Mouse (Mus musculus) CH12.LX (cell line): ENCODE measurements around the gene Uggt1. TPM values are rescaled to one million over a fixed set of nuclear protein-coding genes. Genes with fewer than 3 reads are reported as not detected.

Experiments used
- DNase-seq: peaks from one replicate; pipeline ENCODE4 v3.0.0-alpha.2; 2013; ENCODE audit errors: extremely low read depth
- H3K27ac ChIP-seq: 2 replicates; pipeline ENCODE4 v1.5.1; 2012; ENCODE audit warnings: low read depth, mild to moderate bottlenecking, control low read depth, moderate library complexity; ENCODE audit not compliant: insufficient read depth
- H3K27me3 ChIP-seq: replicated peaks from 2 replicates; pipeline ENCODE3; 2012; ENCODE audit warnings: inconsistent platforms
- H3K36me3 ChIP-seq, 2 experiments: replicated peaks in 1 of 2; 2 replicates each; pipeline versions ENCODE3 to v1.6.1; 2012; ENCODE audit warnings: inconsistent platforms in 1 of 2, low read length in 1 of 2, mild to moderate bottlenecking in 1 of 2, mixed read lengths in 1 of 2, moderate library complexity in 1 of 2; ENCODE audit not compliant: control insufficient read depth in 1 of 2, insufficient read depth in 1 of 2
- H3K4me1 ChIP-seq, 2 experiments: 2 replicates each; pipeline ENCODE4 v1.6.1; 2012; ENCODE audit warnings: inconsistent platforms in 1 of 2, moderate library complexity in 1 of 2; ENCODE audit not compliant: insufficient read depth in 2 of 2, control insufficient read depth in 1 of 2
- H3K4me2 ChIP-seq: 2 replicates; pipeline ENCODE4 v1.6.1; 2012; ENCODE audit warnings: low read depth, mild to moderate bottlenecking, control low read depth; ENCODE audit not compliant: poor library complexity, insufficient read depth, severe bottlenecking
- H3K4me3 ChIP-seq, 3 experiments: fragments of 150-350 bp in 1 of 3; sonication (generic) in 1 of 3; replicated peaks in 1 of 3; 2 replicates each; pipeline versions ENCODE3 to v1.5.1; 2011 to 2012; ENCODE audit warnings: low read depth in 2 of 3, low read length in 2 of 3, mild to moderate bottlenecking in 2 of 3, moderate library complexity in 2 of 3, control low read depth in 1 of 3, improper control_type of control experiment in 1 of 3, inconsistent platforms in 1 of 3, mixed read lengths in 1 of 3; ENCODE audit not compliant: poor library complexity in 1 of 3
- H3K79me2 ChIP-seq: replicated peaks from 2 replicates; pipeline ENCODE4 v1.6.1; 2012; ENCODE audit warnings: mild to moderate bottlenecking, moderate library complexity; ENCODE audit not compliant: control insufficient read depth, poor library complexity, insufficient read depth, severe bottlenecking; ENCODE audit errors: extremely low read depth
- H3K9ac ChIP-seq: 2 replicates; pipeline ENCODE4 v1.6.1; 2012; ENCODE audit warnings: low read depth, mild to moderate bottlenecking, control low read depth, moderate library complexity; ENCODE audit not compliant: insufficient read depth
- H3K9me3 ChIP-seq: replicated peaks from 2 replicates; pipeline ENCODE3; 2012; ENCODE audit warnings: low read length, inconsistent platforms, mixed read lengths
- CTCF ChIP-seq, 2 experiments: IDR thresholded peaks in 1 of 2; conservative IDR thresholded peaks in 1 of 2; 2 replicates each; pipeline ENCODE4 v1.5.1; 2011 to 2012; ENCODE audit warnings: low read depth in 2 of 2, low read length in 2 of 2, improper control_type of control experiment in 1 of 2, inconsistent platforms in 1 of 2, mild to moderate bottlenecking in 1 of 2, moderate library complexity in 1 of 2
- E2F4 ChIP-seq: IDR thresholded peaks from 2 replicates; pipeline ENCODE4 v1.6.1; 2011; ENCODE audit warnings: low read depth, low read length, improper control_type of control experiment; ENCODE audit not compliant: insufficient replicate concordance
- EP300 ChIP-seq: IDR thresholded peaks from 2 replicates; pipeline ENCODE4 v1.6.1; 2011; ENCODE audit warnings: low read length, improper control_type of control experiment
- HCFC1 ChIP-seq: IDR thresholded peaks from 2 replicates; pipeline ENCODE4 v1.6.1; 2012; ENCODE audit warnings: low read depth, mild to moderate bottlenecking, inconsistent platforms, low read length, improper control_type of control experiment
- IRF4 ChIP-seq: IDR thresholded peaks from 2 replicates; pipeline ENCODE4 v1.6.1; 2014; ENCODE audit warnings: low read depth, mild to moderate bottlenecking, inconsistent platforms, low read length, improper control_type of control experiment
- MAFK ChIP-seq: IDR thresholded peaks from 2 replicates; pipeline ENCODE4 v1.6.1; 2011; ENCODE audit warnings: low read length, improper control_type of control experiment; ENCODE audit not compliant: insufficient replicate concordance
- NRF1 ChIP-seq: IDR thresholded peaks from 2 replicates; pipeline ENCODE4 v1.6.1; 2014; ENCODE audit warnings: low read depth, mild to moderate bottlenecking, inconsistent platforms, low read length, improper control_type of control experiment, moderate library complexity
- RAD21 ChIP-seq: IDR thresholded peaks from 2 replicates; pipeline ENCODE4 v1.6.1; 2011; ENCODE audit warnings: low read depth, mild to moderate bottlenecking, low read length, improper control_type of control experiment, moderate library complexity
- SMC3 ChIP-seq: IDR thresholded peaks from 2 replicates; pipeline ENCODE4 v1.6.1; 2011; ENCODE audit warnings: low read depth, low read length, improper control_type of control experiment
- TCF12 ChIP-seq: IDR thresholded peaks from 2 replicates; pipeline ENCODE4 v1.6.1; 2014; ENCODE audit warnings: low read depth, mild to moderate bottlenecking, inconsistent platforms, low read length, improper control_type of control experiment
- ZMIZ1 ChIP-seq: IDR thresholded peaks from 2 replicates; pipeline ENCODE4 v1.6.1; 2012; ENCODE audit warnings: low read depth, mild to moderate bottlenecking, inconsistent platforms, low read length, improper control_type of control experiment
- ZNF384 ChIP-seq: IDR thresholded peaks from 2 replicates; pipeline ENCODE4 v1.6.1; 2012; ENCODE audit warnings: low read depth, low read length, improper control_type of control experiment, inconsistent platforms
- dilution Hi-C: fragments of 300-500 bp; cut with MboI; formaldehyde crosslinking; loops from 2 replicates; pipeline ENCODE4 v1.14.3; 2020; ENCODE audit warnings: low sequenced_read_pairs; ENCODE audit not compliant: extremely low pct_unique_long_range_greater_than_20kb, extremely low pct_ligation_motif_present
- in situ Hi-C: fragments of 300-500 bp; cut with MboI; formaldehyde crosslinking; loops from 3 replicates; pipeline ENCODE4 v1.14.3; 2019; ENCODE audit warnings: low sequenced_read_pairs, low pct_ligation_motif_present, low pct_unique_long_range_greater_than_20kb, mixed read lengths
- polyA plus RNA-seq: library from polyadenylated mRNA; unstranded; fragments of >175 nt; gene quantifications from 2 replicates; pipeline ENCODE4 v1.2.1, GENCODE M21; 2012; ENCODE audit warnings: low read depth; ENCODE audit not compliant: insufficient read length
- total RNA-seq, 2 experiments: library from RNA; depleted of rRNA; stranded (reverse); fragments of 300-350 nt in 1 of 2; fragments of >200 nt in 1 of 2; gene quantifications; 2 replicates each; pipeline ENCODE4 v1.2.3; 2012 to 2014

Uggt1 gene
- total and polyA plus RNA-seq, 3 experiments = 35.3 to 41.2 (median 39.5) TPM

GRCm38 (mm10) chr1:36257276-36257675 lies 12.8 kb upstream of the Uggt1 start:
- H3K4me1 ChIP-seq = peaks cover 11 to 35% of the 10 kb centered on the region in 2 experiments
- in situ Hi-C loops = loop anchor here (25.0 kb wide), 1 partner anchor 420 kb away; no protein-coding TSS in a partner anchor
- peaks cover 28% of the 10 kb centered on the region for H3K9me3 ChIP-seq
- no peak overlapping the region for H3K4me2 ChIP-seq
- H3K27me3 ChIP-seq = peaks cover 9% of the 10 kb centered on the region
- DNase-seq = no peak
- H3K36me3 ChIP-seq = no peaks in the 10 kb centered on the region
- H3K79me2 ChIP-seq = no peaks in the 10 kb centered on the region
- TF ChIP-seq E2F4 (no peak), NRF1 (no peak), ZMIZ1 (no peak), ZNF384 (no peak), RAD21 (no peak), IRF4 (no peak), EP300 (no peak)
- H3K27ac ChIP-seq = no peak overlapping the region
- no peak overlapping the region for H3K9ac ChIP-seq
- no peak overlapping the region for H3K4me3 ChIP-seq
- dilution Hi-C loops = no loop called here

GRCm38 (mm10) chr1:36255871-36256640 lies 11.5 kb upstream of the Uggt1 start:
- no peak; the same call in 1 of the 2 replicates for TF ChIP-seq SMC3
- TF ChIP-seq TCF12 = no peak
- no peak for TF ChIP-seq HCFC1
- peak; percentile 16 for TF ChIP-seq RAD21
- TF ChIP-seq MAFK = no peak
- TF ChIP-seq CTCF (conservative IDR thresholded peaks at IDR 0.05 in 1 of 2, IDR thresholded peaks at IDR 0.05 in 1 of 2; ENCODE audit: low read depth in 2 of 2, low read length in 2 of 2) = peak in 1 of 2 experiments; percentile 31; a peak in 2 of 4 replicates
- Histone ChIP-seq H3K79me2 (no peaks in the 10 kb centered on the region), H3K27me3 (peaks cover 7% of the 10 kb centered on the region), H3K27ac (no peak overlapping the region), H3K4me2 (no peak overlapping the region), H3K9me3 (peaks cover 28% of the 10 kb centered on the region), H3K4me1 (peaks cover 10 to 34% of the 10 kb centered on the region in 2 experiments), H3K36me3 (no peaks in the 10 kb centered on the region), H3K9ac (no peak overlapping the region), H3K4me3 (no peak overlapping the region)
- no peak for DNase-seq
- dilution Hi-C loops = no loop called here
- in situ Hi-C loops = loop anchor here (25.0 kb wide), 1 partner anchor 419 kb away; no protein-coding TSS in a partner anchor
